Mouse (Mus musculus): ENCODE results near the gene Atp6v0a2.

The Atp6v0a2 gene

GRCm38 (mm10) chr5:124637836-124638235 is 9.5 kb downstream of the Atp6v0a2 start:
- no peak for DNase-seq

- DNase-seq: no peak
Observed at GRCm38 (mm10) chr5:124713741-124714140, 85.4 kb downstream of the Atp6v0a2 start.

GRCm38 (mm10) chr5:124715135-124715534 is 86.8 kb downstream of the Atp6v0a2 start:
- DNase-seq: no peak

- no peak for DNase-seq
Observed at GRCm38 (mm10) chr5:124717969-124718368, 89.6 kb downstream of the Atp6v0a2 start.

- DNase-seq: no peak
Observed at GRCm38 (mm10) chr5:124718396-124718795, 90.0 kb downstream of the Atp6v0a2 start.

- no peak for DNase-seq
Observed at GRCm38 (mm10) chr5:124723125-124723524, 94.7 kb downstream of the Atp6v0a2 start.

- DNase-seq: no peak
Observed at GRCm38 (mm10) chr5:124724997-124725396, 96.6 kb downstream of the Atp6v0a2 start, which contains the start of gene Dnah10. Gene Dnah10, plus strand, starts transcription at chr5:124725085.

- DNase-seq: no peak
Observed at GRCm38 (mm10) chr5:124729662-124730206, 101.4 kb downstream of the Atp6v0a2 start.

- no peak for DNase-seq
Observed at GRCm38 (mm10) chr5:124733961-124734360, 105.6 kb downstream of the Atp6v0a2 start.

GRCm38 (mm10) chr5:124741898-124742599 is 113.7 kb downstream of the Atp6v0a2 start:
- no peak for DNase-seq

- no peak for DNase-seq
Observed at GRCm38 (mm10) chr5:124743841-124744240, 115.5 kb downstream of the Atp6v0a2 start.

GRCm38 (mm10) chr5:124746220-124746619 is 117.8 kb downstream of the Atp6v0a2 start:
- DNase-seq: no peak

GRCm38 (mm10) chr5:124748296-124748695 is 119.9 kb downstream of the Atp6v0a2 start:
- no peak for DNase-seq

- DNase-seq: no peak
Observed at GRCm38 (mm10) chr5:124751656-124752055, 123.3 kb downstream of the Atp6v0a2 start.

GRCm38 (mm10) chr5:124761011-124761410 is 132.6 kb downstream of the Atp6v0a2 start:
- DNase-seq: no peak

GRCm38 (mm10) chr5:124761787-124762186 is 133.4 kb downstream of the Atp6v0a2 start:
- DNase-seq: no peak

Data from cerebellum, adult 9-10 months (tissue).